Mouse (Mus musculus) right cerebral cortex, postnatal 25 days (tissue): ENCODE results near the gene S100a16.

Experiments used
- DNase-seq: peaks from one replicate; pipeline ENCODE4 v3.0.0; 2022

The S100a16 gene

GRCm38 (mm10) chr3:90587361-90588101 is 50.5 kb downstream of the S100a16 start:
- DNase-seq: no peak

GRCm38 (mm10) chr3:90589390-90589789 is 52.3 kb downstream of the S100a16 start:
- DNase-seq: no peak

- DNase-seq: no peak
Measured at GRCm38 (mm10) chr3:90589947-90590346, 52.9 kb downstream of the S100a16 start, which contains the start of gene S100a2. TSS of gene S100a2 (plus strand) at chr3:90590247.
